Mouse (Mus musculus) heart, postnatal 0 days (tissue): ENCODE data around the gene Fbxo47. TPM values are rescaled to one million over a fixed set of nuclear protein-coding genes. Genes with fewer than 3 reads are reported as not detected.

Experiments
- ATAC-seq: fragments of 200-750 bp; cut with Nextera tagmentation; 2 replicates; pipeline ENCODE4 v1.8.0; 2017; ENCODE audit warnings: low read depth, moderate number of reproducible peaks, moderate library complexity; ENCODE audit not compliant: insufficient read depth
- DNase-seq: peaks from one replicate; pipeline ENCODE4 v3.0.0-alpha.2; 2016; ENCODE audit warnings: low spot score
- H3K27ac ChIP-seq: fragments of 300-500 bp; sonication (generic); 2 replicates; pipeline ENCODE4 v1.5.1; 2014; ENCODE audit warnings: low read depth, mild to moderate bottlenecking
- H3K27me3 ChIP-seq: fragments of 300-500 bp; sonication (generic); 2 replicates; pipeline ENCODE4 v1.6.1; 2014; ENCODE audit warnings: low read length, mixed read lengths; ENCODE audit not compliant: control insufficient read depth, insufficient read depth
- H3K36me3 ChIP-seq: fragments of 300-500 bp; sonication (generic); replicated peaks from 2 replicates; pipeline ENCODE4 v1.6.1; 2014; ENCODE audit warnings: low read length, mixed read lengths; ENCODE audit not compliant: control insufficient read depth, insufficient read depth
- H3K4me1 ChIP-seq: fragments of 300-500 bp; sonication (generic); 2 replicates; pipeline ENCODE4 v1.6.1; 2014; ENCODE audit warnings: antibody characterized with exemption; ENCODE audit not compliant: control insufficient read depth, insufficient read depth
- H3K4me2 ChIP-seq: fragments of 300-500 bp; sonication (generic); 2 replicates; pipeline ENCODE4 v1.6.1; 2014; ENCODE audit warnings: low read depth, mild to moderate bottlenecking, low read length, moderate library complexity
- H3K4me3 ChIP-seq: fragments of 300-500 bp; sonication (generic); 2 replicates; pipeline ENCODE4 v1.5.1; 2014; ENCODE audit warnings: low read depth, low read length
- H3K9ac ChIP-seq: fragments of 300-500 bp; sonication (generic); replicated peaks from 2 replicates; pipeline ENCODE4 v1.6.1; 2014; ENCODE audit warnings: low read depth, low read length, mixed read lengths
- H3K9me3 ChIP-seq: fragments of 300-500 bp; sonication (generic); replicated peaks from 2 replicates; pipeline ENCODE4 v1.6.1; 2016; ENCODE audit warnings: low read length; ENCODE audit not compliant: control insufficient read depth
- CTCF ChIP-seq: IDR thresholded peaks from 2 replicates; pipeline ENCODE4 v1.5.1; 2016; ENCODE audit warnings: antibody characterized with exemption, control low read depth, low read depth
- EP300 ChIP-seq: IDR thresholded peaks from 2 replicates; pipeline ENCODE4 v1.6.1; 2016; ENCODE audit warnings: antibody characterized with exemption, low read depth
- WGBS: fragments of 180-500 bp; shearing (Covaris S2); extraction: QIAGEN DNeasy Blood & Tissue Kit; methylation state at CpG from one replicate; pipeline ENCODE4 v1.1.7; 2014; 5-methylcytosine and 5-hydroxymethylcytosine counted together
- polyA plus RNA-seq: library from polyadenylated mRNA; unstranded; fragments of >200 nt; fragmentation: Nextera tagmentation; extraction: Ambion mirVana; gene quantifications from 2 replicates; pipeline ENCODE4 v1.2.1, GENCODE M21; 2015
- total RNA-seq: library from RNA; depleted of rRNA; stranded (reverse); fragments of >200 nt; gene quantifications from 2 replicates; pipeline ENCODE4 v1.2.3, GENCODE M21; 2014; ENCODE audit warnings: low replicate concordance

The Fbxo47 gene
- total and polyA plus RNA-seq, 2 experiments from 2014 or later: 0.63 to 9.9 TPM

GRCm38 (mm10) chr11:97810356-97810755, 73.6 kb downstream of the Fbxo47 start:
- WGBS: 57% methylated on average over 7 of the region's 7 CpGs
- H3K9me3 ChIP-seq: no peaks in the 10 kb centered on the region
- H3K9ac ChIP-seq: no peak overlapping the region
- peaks cover 28% of the 10 kb centered on the region for H3K36me3 ChIP-seq
- H3K4me2 ChIP-seq: no peak overlapping the region
- TF ChIP-seq CTCF: no peak
- no peak for TF ChIP-seq EP300
- no peaks in the 10 kb centered on the region for H3K27me3 ChIP-seq
- H3K4me1 ChIP-seq: peaks cover 68% of the 10 kb centered on the region
- H3K4me3 ChIP-seq: no peak overlapping the region
- ATAC-seq: no peak
- no peak for DNase-seq
- H3K27ac ChIP-seq: no peak overlapping the region

DNA sequence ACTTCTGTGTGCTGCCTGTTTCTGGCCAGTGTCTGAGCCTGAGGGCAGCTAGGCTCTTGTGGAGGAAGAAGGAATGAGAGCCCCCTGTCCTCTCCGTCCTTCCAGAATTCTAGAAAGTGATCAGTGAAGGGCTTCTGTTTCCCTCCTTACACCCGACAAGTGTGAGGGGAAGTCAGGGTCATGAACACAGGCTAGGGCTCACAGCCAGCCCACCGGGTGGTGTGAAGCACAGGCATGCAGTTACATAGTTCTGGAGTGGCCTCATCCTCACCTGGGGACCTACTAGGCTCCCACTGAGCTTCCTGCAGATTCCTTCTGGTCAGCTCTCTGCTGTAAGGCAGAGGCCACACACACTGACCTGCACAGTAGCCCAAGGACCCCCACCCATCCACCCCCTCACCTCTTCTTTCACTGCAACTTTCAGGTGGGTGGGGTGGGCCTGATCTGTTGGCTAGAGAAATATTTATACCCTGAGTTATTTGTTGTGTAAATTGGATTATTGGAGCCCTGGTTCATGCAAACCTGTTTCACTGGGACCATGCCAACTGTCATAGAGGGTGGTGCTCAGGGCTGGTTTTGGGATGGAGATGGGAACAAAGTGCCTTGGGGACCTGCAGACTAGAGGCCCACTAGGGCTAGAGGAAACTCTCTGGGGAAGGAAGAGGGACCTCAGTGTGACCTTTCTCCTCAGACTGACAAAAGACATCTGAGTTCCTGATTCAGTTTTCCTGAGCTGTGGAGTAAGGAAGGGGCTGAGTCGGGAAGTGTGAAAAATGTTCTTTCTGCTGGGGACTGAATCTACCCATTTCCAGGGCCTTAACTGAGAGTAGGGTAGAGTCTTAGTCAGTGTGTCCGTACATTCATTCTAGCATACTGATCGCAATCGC, 74.5 kb downstream of the Fbxo47 start:
- Histone ChIP-seq H3K9me3 (no peaks in the 10 kb centered on the region), H3K4me2 (0 out of 2 replicates have a peak overlapping the region, but pooled peaks have one; percentile 12), H3K27ac (peak overlapping the region; percentile 58; the same call in 1 of the 2 replicates), H3K9ac (0 out of 2 replicates have a peak overlapping the region, but pooled peaks have one; percentile 16), H3K4me1 (peaks cover 76% of the 10 kb centered on the region), H3K4me3 (no peak overlapping the region), H3K27me3 (no peaks in the 10 kb centered on the region), H3K36me3 (peaks cover 27% of the 10 kb centered on the region)
- 44% methylated on average over 7 of the region's 7 CpGs for WGBS
- TF ChIP-seq CTCF: no peak
- TF ChIP-seq EP300: no peak
- DNase-seq (no peak), ATAC-seq (no peak)

GRCm38 (mm10) chr11:97808621-97809234, 75.2 kb downstream of the Fbxo47 start:
- no peak overlapping the region for H3K4me3 ChIP-seq
- peak overlapping the region; percentile 58 for H3K27ac ChIP-seq
- no peaks in the 10 kb centered on the region for H3K27me3 ChIP-seq
- TF ChIP-seq EP300 (no peak), CTCF (no peak)
- DNase-seq: no peak
- 29% methylated on average over 5 of the region's 5 CpGs for WGBS
- no peaks in the 10 kb centered on the region for H3K9me3 ChIP-seq
- H3K4me2 ChIP-seq: no peak overlapping the region
- H3K36me3 ChIP-seq: peaks cover 22% of the 10 kb centered on the region
- ATAC-seq: peak; percentile 21; the same call in 1 of the 2 replicates
- 0 out of 2 replicates have a peak overlapping the region, but pooled peaks have one; percentile 16 for H3K9ac ChIP-seq
- H3K4me1 ChIP-seq: peaks cover 80% of the 10 kb centered on the region

DNA sequence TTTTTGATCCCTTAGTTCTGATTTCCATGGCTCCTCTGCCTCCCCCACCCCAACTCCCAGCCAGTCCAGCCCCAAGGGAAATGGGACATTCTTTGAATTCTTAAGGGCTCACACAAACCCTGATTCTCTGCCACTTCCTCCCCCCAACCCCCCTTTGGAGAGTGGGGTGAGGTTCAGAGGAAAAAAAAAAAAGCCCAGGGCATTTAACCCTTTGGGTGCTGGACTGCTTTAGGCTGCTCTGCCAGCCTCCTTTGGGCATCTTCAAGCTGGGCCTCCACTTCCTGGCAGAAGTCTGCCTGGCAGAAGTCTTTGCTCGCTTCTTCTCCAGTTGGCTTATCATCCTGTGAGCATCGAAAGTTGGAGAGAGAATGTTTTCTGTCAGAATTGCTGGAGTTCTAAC, 75.9 kb downstream of the Fbxo47 start:
- peaks cover 18% of the 10 kb centered on the region for H3K36me3 ChIP-seq
- no peaks in the 10 kb centered on the region for H3K9me3 ChIP-seq
- 40% methylated on average over 2 of the region's 2 CpGs for WGBS
- TF ChIP-seq CTCF (no peak), EP300 (no peak)
- peak overlapping the region; percentile 58 for H3K27ac ChIP-seq
- no peak overlapping the region for H3K4me3 ChIP-seq
- H3K9ac ChIP-seq: no peak overlapping the region
- DNase-seq (no peak), ATAC-seq (no peak)
- H3K4me1 ChIP-seq: peaks cover 80% of the 10 kb centered on the region
- no peaks in the 10 kb centered on the region for H3K27me3 ChIP-seq
- no peak overlapping the region for H3K4me2 ChIP-seq

DNA sequence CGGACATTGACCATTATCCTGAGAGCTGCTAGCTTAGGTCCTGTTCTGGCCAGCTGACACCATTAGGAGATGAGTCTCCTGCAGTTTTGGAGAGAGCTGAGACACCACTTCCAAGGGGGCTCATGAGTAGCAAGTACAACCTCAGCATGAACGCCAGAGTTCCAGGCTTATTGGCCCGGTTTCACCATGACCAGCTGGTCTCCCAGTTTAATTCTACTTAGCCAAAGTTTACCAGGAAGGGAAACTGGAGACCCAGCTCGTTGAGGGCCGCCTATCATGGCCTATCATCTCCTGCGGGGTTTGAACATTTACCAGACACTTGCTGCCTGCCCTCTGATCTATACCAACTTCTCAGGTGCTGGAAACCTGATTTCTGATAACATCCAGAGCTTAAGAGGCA, 76.3 kb downstream of the Fbxo47 start:
- DNase-seq: no peak
- Histone ChIP-seq H3K27me3 (no peaks in the 10 kb centered on the region), H3K9ac (no peak overlapping the region), H3K4me2 (no peak overlapping the region), H3K4me1 (peaks cover 77% of the 10 kb centered on the region), H3K4me3 (no peak overlapping the region), H3K9me3 (no peaks in the 10 kb centered on the region), H3K36me3 (peaks cover 14% of the 10 kb centered on the region), H3K27ac (peak overlapping the region; percentile 58)
- TF ChIP-seq EP300 (no peak), CTCF (no peak)
- WGBS: 36% methylated on average over 6 of the region's 6 CpGs
- ATAC-seq: no peak
